Mouse (Mus musculus): Measurements from ENCODE around the gene Prdx6.

GRCm38 (mm10) chr1:161258331-161258730 is 7.3 kb upstream of the Prdx6 start:
- no peak for TF ChIP-seq CTCF (IDR thresholded peaks at IDR 0.05; ENCODE audit: low read depth)
- no peak for TF ChIP-seq EP300 (optimal IDR thresholded peaks at IDR 0.05)

Measured in stomach, postnatal 0 days (tissue).